Mouse (Mus musculus) C2C12 (cell line): ENCODE measurements around the gene Sult2b1. TPM values are rescaled to one million over a fixed set of nuclear protein-coding genes. Genes with fewer than 3 reads are reported as not detected.

Experiments used
- H3K27me3 ChIP-seq: one replicate; pipeline ENCODE4 v1.6.1; 2011; ENCODE audit not compliant: control insufficient read depth, insufficient read depth, insufficient read length
- H3K36me3 ChIP-seq: one replicate; pipeline ENCODE4 v1.6.1; 2011; ENCODE audit not compliant: control insufficient read depth, insufficient read depth
- H3K4me3 ChIP-seq: one replicate; pipeline ENCODE4 v1.5.1; 2011; ENCODE audit warnings: mild to moderate bottlenecking, control low read depth; ENCODE audit not compliant: poor library complexity, insufficient read depth, severe bottlenecking
- H3K79me2 ChIP-seq: one replicate; pipeline ENCODE4 v1.6.1; 2011; ENCODE audit not compliant: control insufficient read depth, insufficient read depth
- H3K79me3 ChIP-seq: one replicate; pipeline ENCODE4 v1.6.1; 2011; ENCODE audit warnings: low read depth, control low read depth
- H3ac ChIP-seq: one replicate; pipeline ENCODE3; 2011; ENCODE audit warnings: low read depth; ENCODE audit not compliant: control insufficient read depth, insufficient read length
- CEBPB ChIP-seq: IDR thresholded peaks from one replicate; pipeline ENCODE4 v1.6.1; 2011; ENCODE audit warnings: low read depth, mild to moderate bottlenecking, control low read depth, moderate library complexity
- CTCF ChIP-seq: IDR thresholded peaks from one replicate; pipeline ENCODE4 v1.5.1; 2011; ENCODE audit not compliant: control insufficient read depth, insufficient read depth, insufficient read length
- FOSL1 ChIP-seq: IDR thresholded peaks from one replicate; pipeline ENCODE4 v1.8.0; 2011; ENCODE audit warnings: mild to moderate bottlenecking, low read length; ENCODE audit not compliant: poor library complexity, insufficient read depth, severe bottlenecking
- MAX ChIP-seq: IDR thresholded peaks from one replicate; pipeline ENCODE4 v1.6.1; 2011; ENCODE audit warnings: mild to moderate bottlenecking, control low read depth
- MYOD1 ChIP-seq: IDR thresholded peaks from one replicate; pipeline ENCODE4 v1.6.1; 2011; ENCODE audit warnings: low read depth; ENCODE audit not compliant: control insufficient read depth, insufficient read length
- MYOG ChIP-seq: IDR thresholded peaks from one replicate; pipeline ENCODE4 v1.6.1; 2011; ENCODE audit not compliant: control insufficient read depth, insufficient read length; ENCODE audit errors: extremely low read depth
- USF1 ChIP-seq: IDR thresholded peaks from one replicate; pipeline ENCODE4 v1.6.1; 2011; ENCODE audit warnings: low read depth, mild to moderate bottlenecking, control low read depth, moderate library complexity
- polyA plus RNA-seq: library from polyadenylated mRNA; unstranded; fragments of >200 nt; fragmentation: generic; extraction: Trizol; gene quantifications from one replicate; pipeline ENCODE4 v1.2.1, GENCODE M21; 2012; ENCODE audit warnings: missing spikeins

Gene Sult2b1
- polyA plus RNA-seq, 1 experiment = 0.13 TPM

DNA sequence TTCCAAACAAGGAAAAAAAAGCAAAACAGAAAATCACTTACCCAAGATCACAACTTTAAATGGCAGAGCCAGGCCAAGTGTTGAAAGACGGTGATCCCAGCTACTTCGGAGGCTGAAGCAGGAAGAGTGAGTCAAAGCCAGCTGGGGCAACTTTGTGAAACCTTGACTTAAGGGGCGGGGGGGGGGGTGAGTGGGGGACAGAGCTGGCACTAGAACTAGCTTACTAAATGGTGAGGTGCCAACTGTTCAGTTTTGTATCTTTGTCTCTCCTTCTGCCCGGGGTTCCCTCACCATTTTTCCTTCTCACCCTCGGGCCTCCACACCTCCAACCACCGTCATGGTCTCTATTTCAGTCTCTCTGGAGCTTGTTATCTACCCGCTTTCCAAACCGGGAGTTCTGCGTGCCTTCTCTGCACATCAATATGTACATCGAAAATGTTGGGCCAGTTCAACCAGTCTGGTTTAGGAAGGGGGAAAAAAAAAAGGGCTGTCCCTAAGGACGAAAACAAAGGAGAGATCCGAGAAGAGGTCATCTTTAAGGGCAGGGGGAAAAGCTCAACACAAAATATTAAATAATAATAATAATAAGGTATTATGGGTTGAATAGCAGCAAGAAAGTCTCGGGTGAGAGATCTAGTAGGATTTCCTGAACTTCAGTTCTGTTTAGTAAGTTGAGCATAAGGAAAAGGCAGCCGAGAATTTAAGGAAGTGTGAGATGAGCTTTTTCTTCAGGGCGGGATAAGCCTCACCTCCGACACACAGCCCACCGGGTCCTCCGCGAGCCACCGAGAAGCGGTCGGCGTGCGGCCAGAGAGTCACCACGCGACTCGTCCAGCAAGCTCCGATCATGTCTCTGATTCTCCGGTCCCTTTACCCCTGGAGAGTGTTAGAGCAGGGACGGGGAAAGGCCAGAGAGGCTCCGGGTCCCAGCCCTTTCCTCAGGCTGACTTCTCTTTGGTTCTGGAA is 67.2 kb downstream of the Sult2b1 start:
- TF ChIP-seq MYOG (no peak), USF1 (no peak), CEBPB (no peak), FOSL1 (no peak), MAX (no peak), MYOD1 (no peak), CTCF (no peak)
- Histone ChIP-seq H3K79me2 (peaks cover 74% of the 10 kb centered on the region), H3K79me3 (peaks cover 49% of the 10 kb centered on the region), H3K27me3 (no peaks in the 10 kb centered on the region), H3K4me3 (peak overlapping the region; percentile 71), H3ac (peak overlapping the region; percentile 85), H3K36me3 (peaks cover 29% of the 10 kb centered on the region)

DNA sequence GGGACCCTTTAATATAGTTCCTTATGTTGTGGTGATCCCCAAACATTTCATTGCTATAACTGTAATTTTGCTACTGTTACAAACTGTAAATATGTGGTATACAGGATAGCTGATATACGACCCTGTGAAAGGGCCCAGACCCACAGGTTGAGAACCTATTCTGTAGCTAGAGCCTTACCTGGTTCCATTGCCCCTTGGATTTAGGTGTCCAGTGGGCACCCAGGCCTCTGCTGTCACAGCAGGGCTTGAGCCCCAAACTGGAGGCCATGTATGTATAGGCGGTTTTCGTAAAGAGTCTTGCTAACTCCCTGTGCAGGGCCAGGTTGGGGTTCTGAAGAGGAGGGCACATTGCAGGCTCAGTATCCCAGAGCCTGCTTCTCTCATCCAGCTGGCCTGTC is 68.0 kb downstream of the Sult2b1 start:
- no peak for TF ChIP-seq MYOG
- no peak for TF ChIP-seq USF1
- no peak for TF ChIP-seq MAX
- TF ChIP-seq CTCF = no peak
- no peak for TF ChIP-seq CEBPB
- TF ChIP-seq FOSL1 = no peak
- no peak for TF ChIP-seq MYOD1
- H3K4me3 ChIP-seq = peak overlapping the region; percentile 71

DNA sequence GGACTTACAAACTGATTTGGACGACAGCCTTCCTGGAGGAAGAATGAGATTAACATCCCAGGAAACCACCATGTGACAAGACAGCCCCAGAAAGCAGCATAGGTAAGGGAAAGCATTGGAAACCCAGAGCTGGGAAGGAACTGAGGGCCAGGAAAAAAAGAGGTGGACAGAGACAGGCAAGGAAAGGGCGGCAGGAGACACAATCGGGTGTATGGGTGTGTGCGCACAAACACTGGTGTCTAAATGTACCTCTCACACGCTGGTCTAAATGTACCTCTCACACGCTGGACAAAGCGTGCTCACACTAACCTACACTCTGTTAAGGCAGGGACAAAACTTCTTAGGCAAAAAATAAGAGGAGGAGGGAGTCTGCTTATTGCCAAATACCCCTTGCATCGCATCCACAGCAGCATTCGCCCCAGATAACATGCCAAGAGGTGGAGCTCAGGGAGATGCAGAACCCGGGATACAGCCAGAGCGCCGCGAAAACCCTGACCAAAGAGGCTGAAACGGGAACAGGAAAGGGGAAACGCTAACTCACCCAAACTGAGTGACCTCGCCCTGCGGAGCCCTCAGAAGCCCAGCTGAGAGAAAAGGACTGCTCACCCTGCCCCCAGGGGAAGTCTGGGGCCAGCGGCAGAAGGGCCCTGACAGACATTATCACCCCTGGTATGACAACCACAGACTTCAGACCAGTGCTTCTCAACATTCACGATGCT is 68.6 kb downstream of the Sult2b1 start:
- peak overlapping the region; percentile 16 for H3ac ChIP-seq
- peaks cover 25% of the 10 kb centered on the region for H3K36me3 ChIP-seq
- TF ChIP-seq FOSL1 (no peak), USF1 (no peak), MYOG (no peak), CTCF (no peak), MAX (no peak), CEBPB (no peak), MYOD1 (no peak)
- peaks cover 49% of the 10 kb centered on the region for H3K79me3 ChIP-seq
- H3K79me2 ChIP-seq = peaks cover 70% of the 10 kb centered on the region
- H3K4me3 ChIP-seq = no peak overlapping the region
- no peaks in the 10 kb centered on the region for H3K27me3 ChIP-seq

More for the DNA sequence above, 68.0 kb downstream of the Sult2b1 start:
- peak overlapping the region; percentile 26 for H3ac ChIP-seq
- peaks cover 29% of the 10 kb centered on the region for H3K36me3 ChIP-seq
- H3K79me2 ChIP-seq = peaks cover 74% of the 10 kb centered on the region
- no peaks in the 10 kb centered on the region for H3K27me3 ChIP-seq
- peaks cover 49% of the 10 kb centered on the region for H3K79me3 ChIP-seq

DNA sequence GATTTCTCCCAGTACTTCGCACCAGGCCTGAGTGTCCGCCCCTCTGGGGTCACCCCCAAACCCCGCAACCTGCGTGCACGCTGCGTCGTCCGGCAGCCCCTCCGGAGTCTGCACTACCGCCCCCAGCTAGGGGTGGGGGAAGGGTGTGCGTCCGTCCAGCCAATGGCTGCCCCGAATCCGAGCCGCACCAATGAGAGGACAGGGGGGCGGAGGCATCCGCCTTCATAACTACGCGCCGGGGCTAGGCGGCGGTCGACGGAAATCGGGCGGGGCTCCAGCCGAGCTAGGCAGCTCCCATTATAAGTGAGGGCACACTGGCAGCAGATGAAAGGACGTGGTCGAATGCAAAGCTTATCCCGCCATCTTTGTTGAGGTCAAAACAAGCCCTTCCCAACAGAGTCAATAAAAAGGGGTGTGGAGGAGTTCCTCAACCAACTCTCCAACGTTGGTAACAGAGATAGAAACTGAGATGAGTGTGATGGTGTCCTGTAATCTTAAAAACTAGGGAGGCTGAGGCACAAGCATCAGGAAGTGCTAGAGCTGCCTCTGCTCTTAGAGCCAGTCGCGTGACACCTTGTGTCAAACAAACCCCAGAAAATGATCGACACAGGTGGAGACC is 69.3 kb downstream of the Sult2b1 start, which contains the start of gene Rpl18:
Gene Rpl18 (plus strand): TSS at position 368 of the 619 bp plus-strand sequence.
- Histone ChIP-seq H3K36me3 (peaks cover 19% of the 10 kb centered on the region), H3ac (peak within 1 kb of the TSS; percentile 71), H3K4me3 (peak within 1 kb of the TSS; percentile 38), H3K79me2 (peaks cover 63% of the 10 kb centered on the region), H3K27me3 (no peaks in the 10 kb centered on the region), H3K79me3 (peaks cover 45% of the 10 kb centered on the region)
- no peak for TF ChIP-seq MYOD1
- TF ChIP-seq CEBPB = no peak
- no peak for TF ChIP-seq MAX
- TF ChIP-seq FOSL1 = no peak

DNA sequence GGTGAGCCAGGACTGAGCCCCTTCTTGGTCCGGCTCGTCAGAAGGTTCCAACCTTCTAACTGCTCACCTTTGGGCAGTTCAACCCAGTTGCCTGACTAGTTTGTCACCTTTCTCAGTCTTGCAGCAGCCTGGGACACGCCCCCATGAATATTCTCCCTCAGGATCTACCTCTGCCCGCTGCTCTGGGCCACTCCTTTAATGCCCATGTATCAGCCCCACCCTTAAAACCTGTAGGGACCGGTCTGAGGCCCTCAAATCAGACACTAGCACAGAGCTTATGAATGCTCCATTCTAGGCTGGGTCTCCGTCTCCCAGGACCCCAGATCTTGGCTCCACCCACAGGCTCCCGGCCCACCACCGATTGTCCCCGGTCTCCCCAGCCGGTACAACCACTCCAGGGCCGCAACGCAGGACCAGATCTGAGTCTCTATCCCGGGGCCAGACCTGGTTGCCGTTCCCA is 69.8 kb downstream of the Sult2b1 start:
- peaks cover 41% of the 10 kb centered on the region for H3K79me3 ChIP-seq
- peaks cover 13% of the 10 kb centered on the region for H3K36me3 ChIP-seq
- peak overlapping the region; percentile 38 for H3K4me3 ChIP-seq
- H3K79me2 ChIP-seq = peaks cover 58% of the 10 kb centered on the region
- H3K27me3 ChIP-seq = no peaks in the 10 kb centered on the region
- TF ChIP-seq USF1 (no peak), MYOG (no peak), MYOD1 (no peak), CTCF (no peak), FOSL1 (no peak), MAX (no peak), CEBPB (no peak)
- peak overlapping the region; percentile 71 for H3ac ChIP-seq
